ENCODE assay signal across 15 mouse cellular contexts in the genomic region with DNA sequence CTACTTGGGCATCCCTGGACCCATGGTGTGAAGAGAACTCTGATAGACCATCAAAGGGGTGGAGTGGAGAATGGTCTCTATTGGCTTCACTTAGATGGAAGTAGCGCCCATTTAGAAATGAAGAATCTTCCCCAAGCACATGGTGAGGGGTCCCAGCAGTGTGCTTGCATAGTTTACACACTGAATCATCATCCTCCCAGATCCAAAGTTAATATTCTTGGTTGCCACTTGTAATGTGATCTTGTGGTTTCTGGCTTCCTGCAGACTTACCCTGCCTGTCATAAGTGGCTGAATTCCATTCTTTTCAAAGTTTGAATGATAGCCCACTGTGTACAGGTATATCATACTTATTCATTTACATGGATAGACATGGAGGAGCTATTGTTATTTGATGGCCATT.
"Had no signal": no experiment of that assay in that cellular context is flagged by ENCODE, and none has a peak within 500 bp of the region (broad histone marks: within the 10 kb centered on the region; RNA-seq: fewer than 3 reads in every experiment).

No protein-coding gene starts in this region.

- H3K27me3 ChIP-seq: liver, embryonic 15.5 days; lung, embryonic 15.5 days; megakaryocyte, embryonic 14.5 days; midbrain, embryonic 13.5 days had no signal

- H3K36me3 ChIP-seq: liver, embryonic 15.5 days; lung, embryonic 15.5 days; midbrain, embryonic 10.5 days; midbrain, embryonic 13.5 days had no signal

- H3K4me3 ChIP-seq: layer of hippocampus, adult 2 months; liver, embryonic 15.5 days; lung, embryonic 15.5 days; megakaryocyte, embryonic 14.5 days; midbrain, embryonic 10.5 days; midbrain, embryonic 13.5 days had no signal

- H3K9ac ChIP-seq: liver, embryonic 15.5 days; lung, embryonic 15.5 days; midbrain, embryonic 13.5 days had no signal

- H3K4me2 ChIP-seq: liver, embryonic 11.5 days; liver, embryonic 15.5 days; lung, embryonic 15.5 days; midbrain, embryonic 13.5 days had no signal

- ATAC-seq: midbrain, embryonic 13.5 days; midbrain, embryonic 16.5 days had no signal

- H3K9me3 ChIP-seq: liver, embryonic 15.5 days; lung, embryonic 15.5 days; megakaryocyte, embryonic 14.5 days; midbrain, embryonic 10.5 days; midbrain, embryonic 13.5 days had no signal

- H3K4me1 ChIP-seq: liver, embryonic 15.5 days; lung, embryonic 15.5 days; megakaryocyte, embryonic 14.5 days; midbrain, embryonic 10.5 days; midbrain, embryonic 13.5 days had no signal

- DNase-seq: layer of hippocampus, adult 9-11 months; lung, postnatal 10 days; right cerebral cortex, postnatal 4 days; thymus, adult 2 months; thymus, postnatal 25 days had no signal

- H3K27ac ChIP-seq: kidney, postnatal 0 days; layer of hippocampus, adult 2 months; liver, embryonic 15.5 days; lung, embryonic 15.5 days; midbrain, embryonic 10.5 days; midbrain, embryonic 13.5 days; stomach, postnatal 0 days had no signal
